Comparison of ENCODE assay signal across 8 mouse cellular contexts in the genomic region with DNA sequence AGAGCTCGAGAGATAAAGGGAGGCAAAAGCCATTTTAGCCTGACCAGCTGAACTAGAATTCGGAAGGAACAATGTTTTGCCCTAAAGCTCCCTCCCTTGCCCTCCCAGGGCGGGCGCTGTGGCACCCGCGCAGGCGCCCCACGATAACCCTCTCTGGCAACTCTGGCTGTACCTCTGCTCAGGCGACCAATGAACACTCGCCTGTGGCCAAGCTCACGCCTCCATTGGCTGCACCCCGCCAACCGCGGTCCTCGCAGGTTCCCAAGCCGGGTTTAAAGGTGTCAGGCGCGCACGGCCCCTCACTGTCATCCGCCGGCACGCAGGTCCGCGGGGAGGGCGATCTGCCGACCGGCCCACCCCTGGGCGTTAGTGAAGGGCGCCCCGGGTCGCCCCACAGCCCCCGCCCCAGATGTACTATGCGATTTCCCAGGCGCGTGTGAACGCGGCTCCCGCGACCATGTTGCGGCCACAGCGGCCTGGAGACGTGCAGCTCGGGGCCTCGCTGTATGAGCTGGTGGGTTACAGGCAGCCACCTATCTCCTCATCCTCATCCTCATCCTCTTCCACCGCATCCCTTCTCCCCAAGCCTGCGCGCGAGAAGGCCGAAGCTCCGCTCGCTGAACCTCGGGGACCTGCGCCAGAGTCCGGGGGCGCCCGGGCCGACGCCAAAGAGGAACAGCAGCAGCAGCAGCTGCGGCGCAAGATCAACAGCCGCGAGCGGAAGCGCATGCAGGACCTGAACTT. TPM values are rescaled to one million over a fixed set of nuclear protein-coding genes. Genes with fewer than 3 reads are reported as not detected.
DNase-seq lines count a peak whose midpoint lies in the region; TF ChIP-seq lines count a peak whose summit lies in the region.

A gene (plus strand): TSS at position 305 of the 744 bp plus-strand sequence.

- peak within 1 kb of the TSS; percentile 69 to 70 for H3K4me3 ChIP-seq in ES-E14 (ENCODE audit: insufficient read depth in 1 of 2, low read depth in 1 of 2, low read length in 2 of 2, poor library complexity in 1 of 2, severe bottlenecking in 1 of 2)
- H3K4me3 ChIP-seq in lung, adult 2 months (replicated peaks; ENCODE audit: extremely low read depth, low read depth, low read length): no peak within 1 kb of the TSS

- no peak for TF ChIP-seq CTCF in lung, adult 2 months (IDR thresholded peaks at IDR 0.05; ENCODE audit: insufficient read depth, low read length)

- TF ChIP-seq POLR2A in lung, adult 2 months (IDR thresholded peaks at IDR 0.05; ENCODE audit: borderline replicate concordance, extremely low read depth, low read depth, low read length): no peak

- no peaks in the 10 kb centered on the region for H3K36me3 ChIP-seq in ES-E14 (ENCODE audit: control insufficient read depth, insufficient read depth, low read length, poor library complexity, severe bottlenecking)

- in situ Hi-C loops in ES-E14 (cut with MboI; ENCODE audit: low sequenced_read_pairs in 2 of 2, unreplicated experiment in 2 of 2): no loop called here

- intact Hi-C loops in heart, postnatal 36 days (cut with DNase I): no loop called here

- no peaks in the 10 kb centered on the region for H3K9me3 ChIP-seq in ES-E14 (ENCODE audit: control insufficient read depth, insufficient read depth, low read depth, low read length)

- no peak within 1 kb of the TSS for H3K27ac ChIP-seq in ES-E14 (ENCODE audit: insufficient read depth, low read depth, low read length, poor library complexity, severe bottlenecking)

- no peaks in the 10 kb centered on the region; a peak in 1 of 4 replicates for H3K4me1 ChIP-seq in ES-E14 (ENCODE audit: control insufficient read depth in 2 of 2, insufficient read depth in 2 of 2, low read length in 2 of 2, poor library complexity in 1 of 2)
- H3K4me1 ChIP-seq in lung, adult 2 months (ENCODE audit: control insufficient read depth, insufficient read depth, low read length): no peaks in the 10 kb centered on the region

- peak within 1 kb of the TSS; percentile 62 for H3K9ac ChIP-seq in ES-E14 (ENCODE audit: insufficient read depth, low read depth, low read length, poor library complexity, severe bottlenecking)

- WGBS in lung, adult 2 months: under 1% methylated on average over 64 of the region's 64 CpGs

- DNase-seq in ES-E14 (ENCODE audit: low read depth, low spot score): peak; percentile 66
- peak; percentile 50 for DNase-seq in cerebellum, adult 11-12 months
- DNase-seq in forelimb bud, embryonic 11.5 days (ENCODE audit: low read depth, low spot score): peak; percentile 57
- DNase-seq in heart, postnatal 36 days: peak; percentile 27 to 28
- peak; percentile 89 for DNase-seq in layer of hippocampus, adult 9-11 months
- peak; percentile 15 for DNase-seq in lung, adult 2 months
- DNase-seq in retina, embryonic 14.5 days (ENCODE audit: low spot score): peak; percentile 73
- no peak for DNase-seq in spleen, adult 18-20 months

TF ChIP-seq in ES-E14, 5 proteins besides CTCF, POLR2A, EP300 and RAD21:
- 0 out of 2 replicates have a peak, but pooled peaks have one; percentile 43 for TF ChIP-seq CHD2 (IDR thresholded peaks at IDR 0.05; ENCODE audit: low read depth, low read length)
- no peak for TF ChIP-seq ZC3H11A (IDR thresholded peaks at IDR 0.05; ENCODE audit: borderline replicate concordance, low read depth, low read length)
- no peak for TF ChIP-seq ZNF384 (IDR thresholded peaks at IDR 0.05; ENCODE audit: low read depth, low read length)

RNA-seq across cellular contexts. Expression of the gene that starts here (rescaled TPM):
- 0.22 and 0.48 TPM in 2 replicates for total RNA-seq in ES-E14 (2012; rRNA removed)
- total RNA-seq in heart, postnatal 36 days (2021): not detected
- polyA plus RNA-seq in lung, adult 2 months (2012; rRNA removed): 0.05 and 0.25 TPM in 2 replicates

Comparison
In these comparisons a context has a peak if more than half of its experiments do, and no peak if none do; other contexts are left out.
1. Peak in DNase-seq, H3K4me3 ChIP-seq and H3K9ac ChIP-seq in ES-E14; RNA of the gene not detected or under 1 TPM.
2. Peak in DNase-seq in heart, postnatal 36 days; RNA of the gene not detected or under 1 TPM.
3. Peak in DNase-seq in lung, adult 2 months; RNA of the gene not detected or under 1 TPM.
4. DNase-seq: peak in cerebellum, adult 11-12 months (single experiment), forelimb bud, embryonic 11.5 days (single experiment), layer of hippocampus, adult 9-11 months (single experiment) and retina, embryonic 14.5 days (single experiment); none in spleen, adult 18-20 months (0 of 2).